Mouse (Mus musculus) kidney, postnatal 14 days (tissue): ENCODE measurements around the gene Pbx3.

ENCODE experiments used
- DNase-seq: peaks from one replicate; pipeline ENCODE4 v3.0.0; 2022; ENCODE audit warnings: mixed read lengths

The Pbx3 gene

DNA sequence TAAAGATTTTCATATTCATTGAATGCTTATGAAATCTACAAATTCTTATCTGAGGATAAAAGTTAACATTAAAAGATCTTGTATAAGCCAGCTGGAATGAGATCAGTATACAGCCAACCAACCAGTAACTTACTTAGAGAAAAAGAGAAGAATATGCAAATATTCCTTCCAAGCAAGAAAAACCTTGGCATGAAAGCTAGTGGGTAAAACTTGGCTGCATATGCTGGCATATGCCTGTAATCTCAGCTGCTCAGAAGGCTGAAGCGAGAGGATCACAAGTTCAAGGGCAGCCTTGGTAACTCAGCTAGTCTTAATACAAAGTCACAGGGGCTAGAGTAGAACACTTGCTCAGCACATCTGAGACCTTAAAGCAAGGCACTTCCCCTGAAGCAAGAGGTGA is 153.8 kb downstream of the Pbx3 start:
- no peak for DNase-seq

DNA sequence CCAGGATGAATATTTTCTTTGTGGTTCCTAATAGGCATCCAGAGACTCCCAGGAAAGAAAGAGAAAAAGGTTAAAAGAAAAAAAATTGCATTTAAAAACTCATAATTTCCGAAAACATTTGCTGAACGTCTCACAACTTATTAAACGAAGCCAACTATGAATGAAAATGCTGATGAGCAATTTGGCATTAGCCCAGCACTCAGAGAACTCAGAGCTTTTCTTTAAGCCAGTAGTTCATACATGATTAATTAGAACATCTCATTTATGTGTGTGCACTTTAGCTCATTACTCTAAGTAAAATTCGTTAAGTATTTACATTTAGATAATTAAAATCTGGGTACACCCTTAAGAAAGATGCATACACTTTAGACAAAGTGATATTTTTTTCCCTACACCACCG is 155.3 kb downstream of the Pbx3 start:
- no peak for DNase-seq

DNA sequence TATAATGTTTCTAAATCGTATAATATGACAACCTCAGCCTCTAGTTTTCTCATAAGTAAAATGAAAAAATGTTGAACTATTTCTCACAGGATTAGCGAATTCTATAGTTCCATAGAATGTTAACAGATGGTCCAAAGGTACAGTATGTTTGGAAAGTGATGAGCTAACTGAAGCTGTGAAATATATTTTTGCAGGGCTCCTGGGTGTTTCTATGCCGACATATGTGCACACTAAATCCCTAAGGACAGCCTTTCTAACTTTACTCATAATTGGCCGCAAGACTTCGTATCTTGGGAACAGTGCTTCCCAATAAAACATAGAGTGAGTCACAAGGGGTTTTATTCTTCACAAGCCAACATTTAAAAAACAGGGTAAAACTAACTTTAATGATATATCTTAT is 157.4 kb downstream of the Pbx3 start:
- DNase-seq, result no peak

DNA sequence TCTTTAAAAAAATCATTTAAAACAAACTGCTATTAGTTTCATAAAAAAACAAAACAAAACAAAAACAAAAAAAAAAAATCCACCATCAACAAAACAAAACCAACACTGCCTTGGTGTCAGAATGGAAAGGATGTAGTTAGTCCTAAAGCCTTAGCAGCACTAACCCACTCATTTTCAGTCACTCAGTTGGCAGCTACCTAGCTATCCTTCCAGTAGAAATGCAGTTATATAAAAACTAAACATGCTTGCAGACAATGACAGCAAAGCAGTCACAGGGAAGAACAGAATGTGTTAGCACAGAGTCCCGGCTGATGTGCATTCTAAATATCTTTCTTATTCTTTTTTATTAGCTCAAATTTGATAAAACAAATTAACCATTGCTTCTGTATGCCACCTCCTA is 160.5 kb downstream of the Pbx3 start:
- DNase-seq, result no peak

DNA sequence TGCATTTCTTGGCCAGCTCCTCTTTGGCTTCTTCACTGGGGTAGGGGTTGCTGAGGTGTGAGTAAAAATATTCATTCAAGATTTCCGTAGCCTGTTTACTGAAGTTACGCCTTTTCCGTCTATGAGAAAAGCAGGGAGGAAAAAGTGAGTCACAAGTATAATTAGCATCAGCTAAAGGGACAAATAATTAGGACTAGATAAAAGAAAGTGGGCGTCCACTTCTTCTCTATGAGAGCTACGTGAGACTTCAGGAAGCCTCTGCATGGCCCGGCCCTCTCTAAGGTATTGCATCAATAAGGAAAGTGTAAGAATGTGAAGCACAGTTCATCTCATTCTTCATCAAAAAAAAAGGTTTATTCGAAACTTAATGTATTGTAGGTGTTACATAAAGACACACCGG is 168.1 kb downstream of the Pbx3 start:
- DNase-seq, result no peak

DNA sequence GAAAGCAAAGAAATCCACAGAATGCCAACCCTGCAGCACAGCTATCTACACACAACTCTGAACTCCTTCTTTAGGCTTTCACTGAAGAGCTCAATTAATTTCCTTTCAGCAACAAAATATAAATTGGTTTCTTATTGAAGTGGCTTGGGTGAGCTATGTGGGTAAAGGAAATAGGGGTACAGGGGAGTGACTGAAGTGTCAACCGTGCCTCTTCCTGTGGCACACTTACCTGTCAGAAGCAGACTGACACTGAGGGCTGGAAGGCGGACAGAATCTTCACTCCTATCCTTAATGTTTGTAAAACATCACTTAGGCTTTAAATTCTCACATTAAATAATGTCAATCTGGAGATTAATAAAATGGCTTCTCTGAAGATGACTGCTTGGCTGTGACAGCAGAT is 168.6 kb downstream of the Pbx3 start:
- DNase-seq, result no peak

DNA sequence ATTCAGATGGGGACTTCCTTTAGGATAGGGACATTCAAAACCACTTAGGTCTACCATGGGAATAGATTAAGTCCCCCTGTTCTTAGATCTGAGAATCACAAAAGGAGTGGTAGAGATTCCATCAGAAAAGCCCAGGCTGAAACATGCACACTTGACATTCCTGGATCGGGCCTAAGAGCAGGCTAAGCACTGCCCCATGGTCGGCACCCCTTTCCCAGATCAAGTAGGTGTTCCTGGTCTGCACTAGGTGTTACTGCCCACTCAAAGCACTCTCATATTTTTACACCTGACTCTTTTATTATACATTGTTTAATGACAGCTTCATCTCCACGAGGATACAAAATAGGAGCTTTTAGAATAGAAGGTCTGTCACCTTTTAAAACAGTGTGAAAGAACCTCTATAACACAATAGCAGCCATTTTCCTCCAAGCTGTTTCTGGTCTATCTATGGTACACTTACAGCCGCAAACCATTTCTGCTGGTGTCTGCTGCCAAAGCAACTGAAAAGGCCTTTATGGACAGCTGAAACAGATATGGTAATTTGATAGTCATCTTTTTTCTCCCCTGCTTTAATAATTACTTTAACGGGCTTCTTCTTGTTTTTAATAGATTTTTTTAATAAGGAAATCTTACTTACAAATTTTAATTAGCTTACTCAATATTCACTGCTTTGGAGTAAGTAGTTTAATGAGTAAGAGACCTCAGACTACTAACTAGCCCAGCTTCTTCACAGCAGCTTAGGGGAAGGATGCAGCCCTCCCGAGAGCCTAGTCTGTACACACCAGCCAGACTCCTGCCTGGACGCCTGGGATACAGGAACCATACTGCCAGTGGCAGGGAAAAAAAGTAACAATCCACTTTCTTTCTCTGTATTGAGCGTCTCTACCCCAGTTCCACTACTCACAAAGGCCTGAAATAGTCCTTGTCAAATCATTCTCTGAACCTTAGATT is 178.8 kb downstream of the Pbx3 start:
- no peak for DNase-seq

DNA sequence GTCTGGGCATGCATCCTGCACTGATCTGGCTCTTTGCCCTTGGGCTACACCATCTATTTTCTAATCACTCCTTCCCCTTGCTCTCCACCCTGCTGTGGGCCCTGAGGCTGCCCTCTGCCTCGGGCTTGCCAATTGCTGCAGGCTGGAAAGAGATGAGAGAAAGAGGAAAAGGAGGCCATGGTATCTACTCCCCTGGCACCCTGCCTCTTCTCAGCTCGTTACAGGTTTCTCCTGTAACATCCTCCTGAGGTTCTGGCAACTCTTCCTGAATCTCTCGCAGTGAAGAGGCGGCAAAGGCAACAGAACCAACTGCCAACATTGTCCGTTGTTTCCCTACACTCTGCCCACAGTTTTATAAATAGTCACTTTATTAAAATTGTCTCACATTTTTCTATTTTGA is 179.7 kb downstream of the Pbx3 start:
- DNase-seq, result no peak

DNA sequence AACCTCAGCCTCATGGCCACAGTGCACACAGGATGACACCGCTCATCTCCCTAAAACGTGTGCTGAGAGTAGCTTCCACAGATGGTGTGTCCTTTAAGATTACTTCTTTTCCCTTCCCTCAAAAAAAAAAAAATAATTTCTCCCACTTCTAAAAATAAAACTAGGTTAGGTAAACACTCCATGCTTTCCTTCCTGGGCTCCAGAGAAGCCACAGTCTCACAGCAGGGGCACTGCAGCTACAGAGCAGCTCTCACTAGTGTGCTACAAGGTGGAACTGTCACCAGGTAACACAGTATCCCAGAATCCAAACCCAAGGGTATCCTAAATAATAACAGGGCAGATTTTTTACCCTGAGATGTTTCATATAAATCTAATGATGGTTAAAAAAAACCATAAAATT is 185.6 kb downstream of the Pbx3 start:
- DNase-seq, result no peak

DNA sequence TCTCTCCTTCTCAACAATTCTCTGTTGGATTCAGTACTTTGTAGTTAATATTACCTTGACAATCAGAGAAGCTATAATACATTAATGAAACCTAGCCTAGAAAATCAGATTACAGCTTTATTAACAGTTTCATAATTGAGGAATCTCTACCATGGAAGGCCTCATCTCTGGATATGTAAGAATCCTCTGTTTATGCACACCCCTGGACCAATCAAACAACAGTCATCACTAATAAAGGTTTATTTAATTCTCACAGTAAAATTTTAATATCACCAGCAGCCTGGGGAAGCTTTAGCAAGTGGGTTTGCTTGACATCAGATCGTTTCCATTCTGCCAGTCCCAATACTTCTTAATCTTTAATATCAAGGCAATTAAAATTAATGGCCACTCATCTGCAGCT is 191.3 kb downstream of the Pbx3 start:
- DNase-seq, result no peak

DNA sequence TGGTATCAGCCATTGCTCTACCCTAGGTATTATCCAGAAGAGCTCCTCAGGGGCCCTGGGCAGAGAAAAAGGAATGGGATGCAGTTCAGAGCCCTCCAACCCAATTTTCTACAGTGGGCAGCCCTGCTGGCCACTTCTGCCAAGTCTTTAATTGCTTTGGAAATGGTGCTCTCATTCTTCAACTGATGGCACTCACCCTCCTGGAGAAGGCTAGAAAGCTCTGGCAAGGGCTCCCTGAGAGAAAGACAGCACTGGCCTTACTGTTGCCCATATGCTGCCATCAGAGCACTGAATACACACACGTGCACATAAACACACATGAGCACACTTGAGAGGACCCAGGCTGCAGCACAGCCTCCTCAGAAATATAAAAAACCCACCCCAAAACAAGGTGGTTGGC is 193.6 kb downstream of the Pbx3 start:
- DNase-seq, result no peak

DNA sequence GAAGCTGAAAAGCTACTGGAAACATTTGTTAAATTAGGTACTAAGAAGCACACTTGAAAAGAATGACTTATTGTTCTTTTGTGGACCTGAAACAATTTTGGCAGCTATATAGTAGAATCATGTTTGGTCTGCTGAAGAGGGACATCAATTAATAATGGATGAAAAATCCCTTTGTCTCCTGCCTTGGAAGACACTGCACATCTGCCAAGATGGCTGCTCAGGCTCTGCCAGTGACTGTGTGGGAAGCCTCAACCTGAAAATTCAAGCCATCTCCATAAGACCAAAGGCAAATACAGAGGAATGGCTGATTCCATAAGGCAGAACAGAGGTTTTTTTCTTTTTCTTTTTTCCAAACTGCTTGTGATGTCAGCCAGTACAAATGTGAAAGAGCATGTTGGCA is 194.3 kb downstream of the Pbx3 start:
- DNase-seq, result no peak

DNA sequence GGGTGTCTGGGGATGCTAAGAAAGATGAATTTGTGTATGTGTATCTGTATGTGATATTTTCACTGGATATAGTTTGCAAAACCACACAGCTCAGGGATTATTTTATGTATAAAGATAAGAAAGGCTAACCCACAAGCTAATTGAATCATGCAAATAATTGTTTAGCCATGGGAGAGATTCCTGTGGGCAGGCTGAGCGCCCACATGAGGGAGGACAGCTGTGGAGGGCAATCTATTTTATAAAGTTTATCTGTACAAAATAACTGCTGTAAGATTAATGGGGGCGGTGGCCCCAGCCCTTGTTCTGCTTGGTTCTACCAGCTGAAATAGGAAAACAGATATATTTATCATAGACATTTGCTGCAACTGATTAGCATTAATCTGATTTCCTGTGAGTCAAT is 202.5 kb downstream of the Pbx3 start:
- peak; percentile 8 for DNase-seq

DNA sequence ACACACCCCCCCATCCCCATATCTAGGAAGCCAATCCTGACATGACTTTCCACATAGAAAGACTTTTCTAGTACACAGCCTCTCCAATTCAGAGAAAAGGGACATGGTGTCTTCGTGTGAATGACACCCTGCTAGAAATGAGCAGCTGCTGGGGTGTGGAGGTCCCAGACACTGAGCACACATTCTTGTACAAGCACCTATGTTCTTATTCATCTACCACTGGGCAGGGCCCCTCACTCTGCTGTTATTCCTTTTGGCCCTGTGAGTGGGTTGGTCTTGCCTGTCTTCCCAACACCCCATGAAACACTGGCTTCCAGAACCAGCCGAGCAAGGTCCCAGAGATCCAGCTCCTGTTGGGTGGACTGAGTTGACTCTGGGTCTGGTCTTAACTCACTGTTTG is 203.3 kb downstream of the Pbx3 start:
- no peak for DNase-seq

DNA sequence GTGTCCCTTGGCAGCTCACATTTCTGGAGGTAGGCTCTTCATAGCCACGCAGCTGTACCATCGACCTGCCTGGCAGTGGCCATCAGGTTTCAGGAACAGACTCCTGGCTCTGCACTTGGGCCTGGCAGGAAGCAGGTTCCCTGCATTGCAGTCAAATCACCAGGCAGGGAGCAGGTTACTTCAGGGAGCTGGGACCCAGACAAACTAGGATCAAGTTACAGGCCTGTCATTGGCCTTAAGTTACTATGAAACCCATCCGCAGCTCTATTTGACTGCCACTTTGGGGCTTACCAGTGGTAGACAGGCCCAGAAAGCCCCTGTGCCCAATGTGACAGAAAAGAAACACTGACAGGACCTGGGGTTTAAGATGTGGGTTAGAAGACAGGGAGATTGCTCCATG is 204.8 kb downstream of the Pbx3 start:
- no peak for DNase-seq

DNA sequence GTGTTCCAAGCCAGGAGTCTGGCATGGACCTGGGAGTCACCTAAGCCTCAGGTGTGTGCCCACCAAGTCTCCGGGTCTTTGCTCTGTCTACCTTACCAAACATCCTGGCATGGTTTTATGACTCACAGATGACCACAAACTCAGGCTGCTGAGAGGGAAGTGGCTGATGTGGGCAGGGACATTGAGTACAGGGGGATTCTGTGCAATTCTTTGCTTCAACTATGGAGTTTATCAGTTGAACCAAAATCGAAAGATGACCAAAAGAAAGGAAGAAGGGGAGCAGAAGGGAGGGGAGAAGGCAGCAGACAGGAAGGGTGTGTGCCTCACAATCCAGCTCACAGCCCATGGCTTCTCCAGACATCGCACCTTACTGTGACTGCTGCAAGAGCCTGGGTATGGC is 210.5 kb downstream of the Pbx3 start:
- no peak for DNase-seq

DNA sequence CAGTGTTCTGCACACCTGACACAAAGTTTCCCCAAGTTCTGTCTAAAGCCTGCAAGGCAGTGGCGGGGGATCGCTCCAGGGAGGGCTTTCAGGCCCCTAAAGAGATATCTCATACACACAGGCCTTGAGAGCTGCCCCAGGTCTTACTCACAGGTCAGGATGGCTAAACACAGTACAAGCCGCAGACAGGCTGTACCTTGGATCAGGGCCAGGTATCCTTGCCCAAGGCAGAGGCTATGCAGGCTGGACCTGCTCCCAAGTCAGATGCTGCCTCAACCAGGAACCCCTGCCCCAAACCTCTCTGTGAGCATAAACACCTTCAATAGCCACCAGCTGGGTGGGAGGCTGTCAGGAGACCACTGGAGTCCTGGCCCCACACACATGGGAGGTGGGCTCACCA is 215.2 kb downstream of the Pbx3 start:
- DNase-seq, result no peak

DNA sequence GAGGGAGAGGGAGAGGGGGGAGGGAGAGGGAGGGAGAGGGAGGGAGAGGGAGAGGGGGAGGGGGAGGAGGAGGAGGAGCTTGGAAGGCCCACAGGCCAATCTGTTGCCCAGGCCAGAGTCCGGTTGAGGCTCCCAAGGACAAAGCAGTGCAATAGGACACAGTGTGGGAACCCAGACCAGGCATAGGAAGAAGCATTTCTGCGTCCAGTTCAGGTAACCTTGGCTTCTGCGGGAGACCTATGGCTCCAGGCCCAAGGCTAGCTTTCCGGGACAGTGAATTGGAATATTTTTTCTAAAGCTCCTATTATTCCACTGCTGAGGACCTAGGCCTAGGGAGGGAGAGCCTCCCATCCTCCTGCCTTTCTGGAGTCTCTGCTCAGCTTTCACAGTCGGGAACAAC is 218.1 kb downstream of the Pbx3 start:
- no peak for DNase-seq

DNA sequence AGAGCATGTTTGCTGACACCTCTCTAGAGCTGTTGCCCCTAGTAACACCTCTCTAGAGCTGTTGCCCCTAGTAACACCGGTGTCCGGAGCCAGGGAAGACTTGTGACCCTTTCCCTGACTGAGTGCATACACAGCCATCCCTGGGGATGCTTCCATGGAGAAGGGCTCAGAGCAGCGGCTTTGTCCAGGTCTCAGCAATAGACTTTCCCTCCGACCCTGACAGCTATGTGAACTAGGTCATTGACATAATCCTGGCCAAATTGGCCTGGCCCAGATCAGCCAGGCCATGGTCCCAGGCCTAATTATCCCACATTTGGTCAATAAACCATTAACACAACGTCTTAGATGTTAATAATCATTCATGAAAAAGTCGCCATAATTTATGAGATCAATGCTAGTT is 219.6 kb downstream of the Pbx3 start:
- no peak for DNase-seq

DNA sequence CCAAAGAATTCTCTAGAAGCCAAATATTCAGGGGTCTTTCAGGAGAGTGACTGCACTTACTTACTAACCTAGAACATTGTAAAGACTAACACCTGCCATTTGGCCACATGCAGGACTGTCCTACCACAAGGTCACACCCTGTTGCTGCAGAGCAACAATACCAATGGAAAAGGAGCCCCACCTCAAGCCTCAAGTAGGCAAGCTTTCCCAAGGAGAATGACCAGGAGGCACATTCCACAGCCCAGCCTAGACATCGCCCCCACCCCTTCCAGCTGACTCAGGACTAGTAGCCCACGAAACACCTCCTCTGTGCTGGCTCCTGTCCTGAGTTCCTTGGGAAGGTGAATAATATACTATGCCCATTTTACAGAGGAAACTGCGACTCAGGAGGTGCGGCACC is 222.4 kb downstream of the Pbx3 start:
- no peak for DNase-seq

DNA sequence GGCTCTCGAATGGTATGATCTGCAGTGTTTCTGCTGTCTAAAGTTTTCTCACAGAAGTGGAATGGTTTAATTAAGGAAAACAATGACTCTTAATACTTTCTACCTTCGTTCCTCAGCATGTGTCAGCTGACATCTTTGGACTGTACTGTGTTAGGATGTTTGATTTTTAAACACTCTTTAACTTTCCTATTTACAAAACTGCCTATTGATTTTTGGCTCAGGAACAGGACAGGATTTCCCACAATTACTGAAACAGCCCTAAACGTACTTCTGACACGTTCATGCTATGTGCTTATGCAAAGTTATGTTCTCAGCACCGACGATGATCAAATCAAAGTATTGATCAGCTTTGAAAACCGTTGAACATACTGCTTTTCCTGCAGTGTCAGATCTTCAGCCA is 224.7 kb downstream of the Pbx3 start:
- DNase-seq, result no peak

DNA sequence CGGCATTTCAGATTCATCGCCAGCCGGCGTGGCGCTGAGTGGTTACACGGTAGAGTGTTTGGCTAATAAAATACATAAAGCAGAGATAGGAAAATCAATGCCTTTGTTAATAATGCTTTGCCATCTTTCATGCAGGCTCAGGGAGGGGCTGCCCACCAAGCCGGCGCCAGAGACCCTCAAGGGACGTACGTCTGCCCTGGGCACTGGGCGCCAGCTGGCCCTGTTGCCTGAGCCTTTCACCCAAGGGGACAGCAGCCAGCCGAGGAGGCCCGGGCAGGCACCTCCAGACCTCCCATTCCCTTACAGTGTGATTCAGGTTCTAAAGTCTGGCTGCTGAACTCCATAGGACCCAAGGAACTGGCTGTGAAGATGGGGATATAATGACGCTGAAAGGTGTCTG is 225.5 kb downstream of the Pbx3 start:
- DNase-seq, result no peak

DNA sequence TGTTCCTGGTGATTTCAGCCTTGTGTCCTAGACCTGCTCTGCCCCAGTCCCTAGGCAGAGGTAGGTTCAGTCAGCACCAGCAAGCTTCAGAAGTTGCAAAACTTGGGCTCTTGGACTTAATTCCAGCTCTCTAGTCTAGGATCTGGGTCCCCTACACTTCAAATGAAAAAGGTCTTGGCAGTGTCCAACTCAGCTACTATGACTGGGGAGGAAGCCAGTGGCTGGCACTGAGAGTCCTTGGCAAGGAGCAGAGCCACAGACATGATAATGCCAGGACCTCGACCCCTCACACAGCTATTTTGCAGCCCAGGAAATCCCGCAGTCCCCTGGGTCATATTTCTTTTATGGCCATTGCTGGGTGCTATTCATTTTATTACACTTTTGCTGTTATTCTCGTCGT is 225.9 kb downstream of the Pbx3 start:
- DNase-seq, result no peak

DNA sequence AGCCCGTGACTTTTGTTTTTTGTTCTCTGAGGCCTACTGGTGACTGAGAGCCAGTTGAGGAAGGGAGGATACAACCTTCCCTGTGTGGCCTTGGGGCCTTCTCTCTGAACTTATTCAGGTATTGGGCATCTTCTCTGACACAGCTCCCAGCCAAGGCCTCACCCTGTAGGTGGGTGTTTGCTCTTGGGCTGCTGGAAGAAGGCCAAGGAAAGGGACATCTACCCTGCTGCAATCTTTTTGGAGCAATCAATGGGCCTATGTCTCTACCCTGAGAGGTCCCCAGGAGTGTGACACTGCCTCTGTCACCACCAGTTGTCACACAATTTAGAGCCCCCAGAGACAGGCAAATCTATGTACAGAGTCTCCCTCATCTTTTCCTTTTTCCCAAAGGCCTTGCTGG is 226.5 kb downstream of the Pbx3 start:
- no peak for DNase-seq

DNA sequence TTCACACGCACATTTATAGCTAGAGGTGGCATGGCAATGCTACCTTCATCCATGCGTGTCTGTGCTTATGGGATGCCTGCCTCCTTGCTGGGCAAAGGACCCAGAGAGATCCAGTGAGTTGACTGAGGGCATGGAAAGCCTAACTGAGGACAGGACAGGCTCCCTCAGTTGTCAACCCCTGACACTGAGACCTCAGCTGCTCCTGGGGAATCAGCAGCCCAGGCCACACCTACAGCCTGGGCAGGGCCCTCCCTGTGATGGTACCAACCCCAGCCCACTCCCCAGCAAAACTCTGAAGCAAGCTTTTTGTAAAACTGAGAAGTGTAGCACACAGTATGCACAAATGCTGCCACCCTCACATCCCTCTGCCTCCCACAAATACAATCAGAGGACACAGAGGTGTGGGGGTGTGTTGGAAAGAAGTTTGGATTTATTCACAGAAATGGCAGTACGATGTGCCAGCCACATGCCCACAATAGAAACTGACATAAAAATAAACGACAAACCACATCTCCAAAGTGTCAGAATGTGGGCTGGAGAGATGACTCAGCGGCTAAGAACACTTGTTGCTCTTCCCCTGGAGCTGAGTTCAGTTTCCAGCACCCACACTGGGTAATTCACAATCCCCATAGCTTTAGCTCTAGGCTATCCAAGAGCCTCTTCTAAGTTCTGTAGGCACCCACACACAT is 233.3 kb downstream of the Pbx3 start:
- DNase-seq, result no peak
